Mouse (Mus musculus) small intestine, adult 2 months (tissue): ENCODE measurements around the gene Vtcn1.

ENCODE experiments used
- CTCF ChIP-seq: fragments of 200-500 bp; IDR thresholded peaks from 2 replicates; pipeline ENCODE4 v1.5.1; 2012; ENCODE audit warnings: low read depth, mild to moderate bottlenecking, control low read depth, inconsistent platforms, low read length, moderate library complexity, mixed read lengths; ENCODE audit not compliant: insufficient replicate concordance, insufficient read length; ENCODE audit errors: extremely low read depth
- POLR2A ChIP-seq: fragments of 200-500 bp; IDR thresholded peaks from 2 replicates; pipeline ENCODE4 v1.6.1; 2012; ENCODE audit warnings: low read depth, mild to moderate bottlenecking, control low read depth, inconsistent platforms, low read length, moderate library complexity

DNA sequence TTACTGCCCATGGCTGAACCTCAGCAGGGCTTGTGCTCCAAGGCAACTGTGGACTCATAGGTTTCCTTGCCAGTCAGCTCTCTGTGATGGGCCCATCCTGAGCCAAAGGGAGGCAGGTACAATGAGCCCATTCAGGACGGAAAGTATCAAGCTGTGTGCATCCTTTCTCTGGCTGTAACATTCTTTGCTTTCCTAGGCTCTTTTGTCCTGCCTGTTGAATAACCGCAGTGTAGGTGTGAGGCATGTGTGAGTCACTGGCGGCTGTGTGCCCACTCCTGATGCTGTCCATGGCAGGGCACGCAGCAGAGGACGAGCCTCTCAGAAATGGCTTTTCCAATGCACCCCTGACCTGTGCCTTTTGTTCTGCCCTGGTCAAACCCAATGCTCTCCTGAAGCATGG, 41.7 kb downstream of the Vtcn1 start:
- TF ChIP-seq POLR2A (no peak), CTCF (no peak)
